Mouse (Mus musculus): Measurements from ENCODE around the gene Gm7682. TPM values are rescaled to one million over a fixed set of nuclear protein-coding genes. Genes with fewer than 3 reads are reported as not detected.
"Not testable (repeated sequence)": the region's sequence is repeated elsewhere in the genome, so short reads cannot be mapped to it uniquely, and the experiment has no call there.

Gene Gm7682
- not detected in 2 replicates for total RNA-seq (2015; ENCODE audit: low replicate concordance)
- 0.56 TPM in 1 of 2 replicates, not detected in the other for total RNA-seq (2017; ENCODE audit: low replicate concordance)

DNA sequence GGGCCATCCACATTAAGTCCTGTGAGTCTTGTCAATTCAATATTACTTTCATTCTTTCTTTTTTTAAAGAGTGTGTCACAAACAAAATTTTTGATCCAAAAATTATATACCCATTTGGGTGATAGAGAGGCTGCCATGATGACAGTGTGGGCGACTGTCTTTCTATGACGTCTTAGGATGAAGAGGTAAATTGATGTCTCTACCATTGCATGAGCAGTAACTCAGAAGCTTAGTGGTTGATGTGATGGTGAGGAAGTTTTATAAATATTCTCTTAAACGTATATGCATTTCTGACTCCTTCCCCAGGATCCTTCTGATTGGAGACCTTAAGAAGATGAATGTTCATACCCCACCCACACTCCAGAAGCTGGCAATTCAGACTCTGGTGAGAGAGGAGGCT, at the start of gene Gm7682:
Gene Gm7682, plus strand, starts transcription at position 301 of the 400 bp plus-strand sequence.
- ATAC-seq (replicated peaks; ENCODE audit: low FRiP score, poor library complexity, severe bottlenecking) = not testable (repeated sequence)

Other genes with a start within 250 kb of the Gm7682 start
- gene Gm3106, start 227.8 kb upstream of the Gm7682 start, total RNA-seq (2015; ENCODE audit: low replicate concordance) = not detected in 2 replicates
- gene Gm3106, start 227.8 kb upstream of the Gm7682 start, total RNA-seq (2017; ENCODE audit: low replicate concordance) = not detected in 2 replicates
- not detected in 2 replicates for gene A430089I19Rik, start 139.0 kb upstream of the Gm7682 start, total RNA-seq (2015; ENCODE audit: low replicate concordance)
- not detected in 2 replicates for gene A430089I19Rik, start 139.0 kb upstream of the Gm7682 start, total RNA-seq (2017; ENCODE audit: low replicate concordance)
- gene Gm6502, start 131.3 kb upstream of the Gm7682 start, total RNA-seq (2015; ENCODE audit: low replicate concordance) = not detected in 2 replicates
- not detected in 2 replicates for gene Gm6502, start 131.3 kb upstream of the Gm7682 start, total RNA-seq (2017; ENCODE audit: low replicate concordance)
- not detected in 2 replicates for gene AA792892, start 106.0 kb upstream of the Gm7682 start, total RNA-seq (2015; ENCODE audit: low replicate concordance)
- gene AA792892, start 106.0 kb upstream of the Gm7682 start, total RNA-seq (2017; ENCODE audit: low replicate concordance) = not detected in 2 replicates
- not detected in 2 replicates for gene Gm3139, start 80.5 kb downstream of the Gm7682 start, total RNA-seq (2015; ENCODE audit: low replicate concordance)
- not detected in 2 replicates for gene Gm3139, start 80.5 kb downstream of the Gm7682 start, total RNA-seq (2017; ENCODE audit: low replicate concordance)
- gene Gm3147, start 170.6 kb downstream of the Gm7682 start, total RNA-seq (2015; ENCODE audit: low replicate concordance) = not detected in 2 replicates
- not detected in 2 replicates for gene Gm3147, start 170.6 kb downstream of the Gm7682 start, total RNA-seq (2017; ENCODE audit: low replicate concordance)
- not detected in 2 replicates for gene Gm6509, start 178.2 kb downstream of the Gm7682 start, total RNA-seq (2015; ENCODE audit: low replicate concordance)
- gene Gm6509, start 178.2 kb downstream of the Gm7682 start, total RNA-seq (2017; ENCODE audit: low replicate concordance) = not detected in 2 replicates
- not detected in 2 replicates for gene Gm6205, start 202.6 kb downstream of the Gm7682 start, total RNA-seq (2015; ENCODE audit: low replicate concordance)
- 0.42 TPM in 1 of 2 replicates, not detected in the other for gene Gm6205, start 202.6 kb downstream of the Gm7682 start, total RNA-seq (2017; ENCODE audit: low replicate concordance)

Measured in erythroblast, adult 5-6 weeks (primary cell).